Mouse (Mus musculus) intestine, embryonic 16.5 days (tissue): Measurements from ENCODE around the gene Lhx2. TPM values are rescaled to one million over a fixed set of nuclear protein-coding genes. Genes with fewer than 3 reads are reported as not detected.

Experiments
- ATAC-seq: fragments of 200-750 bp; cut with Nextera tagmentation; 2 replicates; pipeline ENCODE4 v1.8.0; 2017; ENCODE audit warnings: moderate TSS enrichment, moderate library complexity
- H3K27ac ChIP-seq: fragments of 300-500 bp; sonication (generic); 2 replicates; pipeline ENCODE4 v1.5.1; 2014; ENCODE audit warnings: mild to moderate bottlenecking, low read length
- H3K27me3 ChIP-seq: fragments of 300-500 bp; sonication (generic); replicated peaks from 2 replicates; pipeline ENCODE4 v1.6.1; 2014; ENCODE audit warnings: low read length, control low read depth, mixed read lengths; ENCODE audit not compliant: control insufficient read depth, insufficient read depth
- H3K36me3 ChIP-seq: fragments of 300-500 bp; sonication (generic); 2 replicates; pipeline ENCODE4 v1.6.1; 2014; ENCODE audit warnings: low read length, control low read depth; ENCODE audit not compliant: control insufficient read depth, insufficient read depth
- H3K4me1 ChIP-seq: fragments of 300-500 bp; sonication (generic); 2 replicates; pipeline ENCODE4 v1.6.1; 2014; ENCODE audit warnings: low read length, control low read depth, mixed read lengths; ENCODE audit not compliant: control insufficient read depth, insufficient read depth
- H3K4me2 ChIP-seq: fragments of 300-500 bp; sonication (generic); 2 replicates; pipeline ENCODE4 v1.6.1; 2014; ENCODE audit warnings: low read depth, low read length, control low read depth
- H3K4me3 ChIP-seq: fragments of 300-500 bp; sonication (generic); 2 replicates; pipeline ENCODE4 v1.5.1; 2014; ENCODE audit warnings: mild to moderate bottlenecking, low read length
- H3K9ac ChIP-seq: fragments of 300-500 bp; sonication (generic); 2 replicates; pipeline ENCODE4 v1.6.1; 2014; ENCODE audit warnings: low read depth, low read length
- H3K9me3 ChIP-seq: fragments of 300-500 bp; sonication (generic); 2 replicates; pipeline ENCODE4 v1.6.1; 2016; ENCODE audit warnings: low read length, control low read depth; ENCODE audit not compliant: control insufficient read depth
- WGBS: fragments of 180-500 bp; shearing (Covaris S2); extraction: QIAGEN DNeasy Blood & Tissue Kit; methylation state at CpG from one replicate; pipeline ENCODE4 v1.1.7; 2014; 5-methylcytosine and 5-hydroxymethylcytosine counted together
- polyA plus RNA-seq: library from polyadenylated mRNA; unstranded; fragments of >200 nt; fragmentation: Nextera tagmentation; extraction: Ambion mirVana; gene quantifications from 2 replicates; pipeline ENCODE4 v1.2.1, GENCODE M21; 2015

Gene Lhx2
- polyA plus RNA-seq, 1 experiment from 2014 or later: 0.05 TPM

DNA sequence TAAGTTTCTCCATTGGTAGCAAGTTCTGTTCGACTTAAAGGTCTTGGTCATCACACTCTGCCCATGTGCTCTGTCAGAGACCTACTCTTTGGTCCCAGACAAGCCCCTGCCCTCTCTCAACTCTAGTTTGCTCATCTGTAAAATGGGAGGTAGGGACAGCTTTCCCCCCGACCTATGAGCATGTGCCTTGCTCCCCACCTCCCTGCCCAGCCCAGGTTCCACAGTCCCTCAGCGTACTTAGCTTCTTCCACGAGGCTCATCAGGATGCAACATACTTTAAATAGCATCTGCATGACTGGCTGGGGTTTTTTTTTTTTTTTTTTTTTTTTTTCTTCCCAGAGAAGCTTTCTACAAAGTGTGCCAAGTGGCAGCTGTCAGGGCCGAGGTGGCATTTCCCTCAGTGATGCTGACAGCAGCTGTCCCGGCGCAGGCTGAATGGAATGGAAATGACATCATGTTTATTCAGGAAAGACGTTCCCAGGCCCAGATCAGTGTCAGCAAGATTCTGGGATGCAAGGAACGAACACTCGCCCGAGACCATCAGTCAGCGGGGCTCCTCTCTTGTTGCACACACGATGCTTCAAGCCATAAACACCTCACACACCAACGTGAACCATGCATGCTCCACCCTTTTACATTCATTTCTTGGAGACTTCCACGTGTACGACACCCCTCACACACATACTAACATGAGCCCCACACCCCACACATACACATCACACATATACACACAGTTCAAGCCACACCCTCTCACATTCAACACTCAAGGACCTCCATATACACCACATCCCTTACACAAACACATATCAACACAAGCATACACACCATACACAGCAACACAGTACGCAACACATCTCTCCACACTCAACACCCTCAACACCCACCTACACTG lies 56.1 kb downstream of the Lhx2 start:
- Histone ChIP-seq H3K4me1 (no peaks in the 10 kb centered on the region), H3K27me3 (no peaks in the 10 kb centered on the region), H3K4me3 (no peak overlapping the region), H3K9me3 (no peaks in the 10 kb centered on the region), H3K36me3 (no peaks in the 10 kb centered on the region), H3K27ac (no peak overlapping the region), H3K4me2 (no peak overlapping the region), H3K9ac (no peak overlapping the region)
- no peak for ATAC-seq
- 54% methylated on average over 17 of the region's 17 CpGs for WGBS

DNA sequence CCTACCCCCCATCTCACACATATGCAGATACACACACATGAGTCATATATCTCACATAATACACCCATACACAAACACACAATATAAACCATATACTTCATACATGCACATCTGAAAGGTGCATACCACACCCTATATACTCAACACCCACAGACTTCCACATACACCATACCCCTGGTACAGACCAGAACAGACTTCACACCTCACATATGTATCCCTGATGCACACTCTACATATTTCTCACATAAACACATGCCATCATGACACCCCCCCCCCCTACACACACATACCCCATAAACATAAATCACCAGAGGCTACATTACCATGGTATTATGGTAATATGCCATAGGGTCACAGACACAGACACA lies 56.8 kb downstream of the Lhx2 start:
- Histone ChIP-seq H3K4me3 (no peak overlapping the region), H3K9ac (no peak overlapping the region), H3K9me3 (no peaks in the 10 kb centered on the region), H3K4me2 (no peak overlapping the region), H3K36me3 (no peaks in the 10 kb centered on the region), H3K27ac (no peak overlapping the region), H3K4me1 (no peaks in the 10 kb centered on the region), H3K27me3 (no peaks in the 10 kb centered on the region)
- no peak for ATAC-seq

DNA sequence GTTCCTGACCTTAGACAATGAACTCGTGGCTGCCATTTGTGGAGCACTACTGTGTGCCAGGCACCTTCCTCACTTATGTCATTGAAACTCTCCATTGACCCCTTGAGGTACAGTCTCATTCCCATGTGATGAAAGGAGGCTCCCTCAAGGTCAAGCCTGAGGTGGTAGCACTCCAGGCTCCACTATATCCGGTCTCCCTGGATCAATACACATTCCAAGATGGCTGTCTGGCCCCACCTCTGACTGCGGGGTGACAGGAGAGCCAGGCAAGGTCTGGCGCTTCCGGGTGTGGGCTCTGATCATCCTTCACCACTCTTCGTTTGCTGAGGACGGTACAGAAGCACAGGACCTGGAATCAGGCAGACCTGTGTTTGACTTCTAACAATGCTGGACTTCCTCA lies 58.2 kb downstream of the Lhx2 start:
- Histone ChIP-seq H3K27ac (no peak overlapping the region), H3K4me1 (no peaks in the 10 kb centered on the region), H3K9me3 (no peaks in the 10 kb centered on the region), H3K9ac (no peak overlapping the region), H3K27me3 (no peaks in the 10 kb centered on the region), H3K4me2 (no peak overlapping the region), H3K4me3 (no peak overlapping the region), H3K36me3 (no peaks in the 10 kb centered on the region)
- no peak for ATAC-seq
- 53% methylated on average over 7 of the region's 7 CpGs for WGBS

DNA sequence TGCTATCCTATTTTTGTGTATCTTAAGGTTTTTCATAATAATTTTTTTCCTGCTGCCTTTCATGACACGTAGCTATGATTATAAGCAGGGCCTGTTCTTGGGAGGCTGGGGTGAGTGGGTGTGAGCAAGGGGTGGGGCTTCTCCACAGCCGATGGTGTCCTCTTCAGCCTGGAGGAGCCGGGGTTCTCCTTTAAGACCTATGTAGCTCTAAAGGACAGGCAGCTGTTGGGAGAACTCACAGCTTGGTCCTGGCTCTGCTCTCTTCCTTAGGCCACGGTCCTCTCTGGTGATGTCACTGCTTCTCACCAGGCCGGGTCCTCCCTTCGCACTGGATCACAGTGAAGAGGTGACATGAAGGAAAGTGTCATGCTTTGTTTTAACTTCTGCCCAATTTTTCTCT lies 58.8 kb downstream of the Lhx2 start:
- H3K27ac ChIP-seq: no peak overlapping the region
- no peak overlapping the region for H3K9ac ChIP-seq
- WGBS: 48% methylated on average over 6 of the region's 6 CpGs
- no peaks in the 10 kb centered on the region for H3K4me1 ChIP-seq
- ATAC-seq: no peak
- H3K4me2 ChIP-seq: no peak overlapping the region
- H3K4me3 ChIP-seq: no peak overlapping the region
- no peaks in the 10 kb centered on the region for H3K9me3 ChIP-seq
- H3K27me3 ChIP-seq: no peaks in the 10 kb centered on the region
- no peaks in the 10 kb centered on the region for H3K36me3 ChIP-seq

DNA sequence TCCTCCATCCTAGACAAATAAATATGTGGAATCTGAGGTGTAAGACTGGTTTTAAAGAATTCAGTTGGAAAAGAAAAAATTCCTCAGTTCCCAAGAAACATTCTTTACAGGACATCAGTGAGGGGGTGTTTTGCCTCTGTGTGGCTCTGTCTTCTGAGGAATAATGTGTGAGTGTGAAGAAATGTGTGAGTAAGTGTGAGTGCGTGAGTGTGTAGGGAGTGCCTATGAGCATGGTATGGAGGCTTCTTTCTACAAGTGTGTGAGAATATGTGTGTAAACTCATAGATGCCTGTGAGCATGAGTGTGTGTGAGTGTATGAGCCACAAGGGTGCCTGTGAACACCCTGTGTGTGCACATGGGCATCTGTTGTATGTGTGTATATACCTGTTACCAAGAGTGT lies 63.5 kb downstream of the Lhx2 start:
- no peaks in the 10 kb centered on the region for H3K36me3 ChIP-seq
- H3K9ac ChIP-seq: no peak overlapping the region
- ATAC-seq: no peak
- no peaks in the 10 kb centered on the region for H3K9me3 ChIP-seq
- H3K4me3 ChIP-seq: no peak overlapping the region
- no peaks in the 10 kb centered on the region for H3K27me3 ChIP-seq
- WGBS: 87% methylated on average over 1 of the region's 1 CpGs
- no peak overlapping the region for H3K27ac ChIP-seq
- no peak overlapping the region for H3K4me2 ChIP-seq
- no peaks in the 10 kb centered on the region for H3K4me1 ChIP-seq

DNA sequence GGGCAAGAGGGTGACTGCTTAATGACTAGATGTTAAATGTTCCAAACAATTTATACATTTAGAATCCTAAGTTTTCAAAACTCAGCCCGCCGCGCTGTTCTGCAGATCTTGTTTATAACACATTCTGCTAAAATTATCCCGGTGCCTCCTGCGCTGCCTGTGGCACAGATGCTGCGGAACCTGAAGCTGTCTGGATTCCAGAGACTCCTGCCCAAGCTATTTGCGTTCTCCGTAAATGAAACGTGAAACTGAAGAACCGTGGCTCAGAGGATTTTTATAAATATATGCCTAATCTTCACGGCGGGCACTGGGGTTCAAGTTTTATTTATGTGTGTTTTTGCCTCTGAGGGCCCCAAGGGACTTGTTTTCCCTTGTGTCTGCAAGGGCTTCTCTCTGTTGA lies 64.2 kb downstream of the Lhx2 start:
- no peak overlapping the region for H3K4me2 ChIP-seq
- no peak overlapping the region for H3K4me3 ChIP-seq
- H3K9ac ChIP-seq: no peak overlapping the region
- H3K27me3 ChIP-seq: no peaks in the 10 kb centered on the region
- no peaks in the 10 kb centered on the region for H3K4me1 ChIP-seq
- H3K9me3 ChIP-seq: no peaks in the 10 kb centered on the region
- H3K36me3 ChIP-seq: no peaks in the 10 kb centered on the region
- WGBS: 40% methylated on average over 12 of the region's 12 CpGs
- no peak for ATAC-seq
- no peak overlapping the region for H3K27ac ChIP-seq

DNA sequence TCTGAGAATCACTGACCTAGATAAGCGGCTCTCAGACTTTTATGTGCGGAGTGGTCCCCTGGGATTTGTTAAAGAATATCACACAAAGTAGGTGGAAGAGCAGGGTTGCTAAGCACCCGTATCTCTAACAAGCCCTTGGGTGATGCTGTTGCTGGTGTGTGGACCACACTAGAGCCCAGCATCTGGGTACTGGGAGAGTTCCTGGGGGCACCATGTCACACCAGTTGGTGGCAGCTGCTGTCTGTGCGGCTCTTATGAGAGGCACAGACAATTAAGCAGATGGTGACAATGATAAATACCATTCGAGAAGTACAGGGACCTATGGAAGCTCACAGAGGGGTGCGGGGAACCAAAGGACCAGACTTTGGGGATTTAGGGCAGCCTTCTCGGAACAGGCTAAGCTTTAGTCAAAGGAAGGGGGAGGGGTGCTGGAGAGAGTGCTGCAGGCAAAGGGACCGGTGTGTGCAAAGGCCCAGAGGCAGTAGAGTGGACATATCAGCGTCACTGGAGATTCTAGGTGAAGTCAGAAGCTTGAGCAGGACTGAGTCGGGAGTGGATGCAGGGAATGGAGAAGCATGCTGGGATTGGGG lies 65.0 kb downstream of the Lhx2 start:
- Histone ChIP-seq H3K36me3 (no peaks in the 10 kb centered on the region), H3K4me1 (no peaks in the 10 kb centered on the region), H3K9ac (no peak overlapping the region), H3K4me3 (no peak overlapping the region), H3K4me2 (no peak overlapping the region), H3K27ac (no peak overlapping the region), H3K27me3 (no peaks in the 10 kb centered on the region), H3K9me3 (no peaks in the 10 kb centered on the region)
- no peak for ATAC-seq
- WGBS: 76% methylated on average over 10 of the region's 10 CpGs

DNA sequence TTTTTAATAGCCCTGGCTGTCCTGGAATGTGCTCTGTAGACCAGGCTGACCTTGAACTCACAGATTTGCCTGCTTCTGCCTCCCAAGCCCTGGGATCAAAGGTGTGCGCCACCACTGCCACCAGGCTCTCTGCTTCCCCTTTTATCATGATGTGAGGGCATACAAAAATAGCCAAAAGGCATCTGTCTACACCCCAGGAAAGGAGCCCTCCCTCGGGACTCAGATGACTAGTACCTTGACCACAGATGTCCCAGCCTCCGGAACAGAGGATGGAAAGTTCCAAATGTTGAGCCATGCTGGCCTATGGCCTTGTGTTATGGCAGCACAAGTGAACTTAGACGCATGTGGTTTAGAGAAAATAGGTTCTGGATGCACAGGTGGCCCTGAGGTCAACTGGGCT lies 66.3 kb downstream of the Lhx2 start:
- Histone ChIP-seq H3K36me3 (no peaks in the 10 kb centered on the region), H3K27ac (no peak overlapping the region), H3K27me3 (no peaks in the 10 kb centered on the region), H3K9me3 (no peaks in the 10 kb centered on the region), H3K4me1 (no peaks in the 10 kb centered on the region), H3K4me2 (no peak overlapping the region), H3K4me3 (no peak overlapping the region), H3K9ac (no peak overlapping the region)
- 85% methylated on average over 4 of the region's 4 CpGs for WGBS
- ATAC-seq: no peak

DNA sequence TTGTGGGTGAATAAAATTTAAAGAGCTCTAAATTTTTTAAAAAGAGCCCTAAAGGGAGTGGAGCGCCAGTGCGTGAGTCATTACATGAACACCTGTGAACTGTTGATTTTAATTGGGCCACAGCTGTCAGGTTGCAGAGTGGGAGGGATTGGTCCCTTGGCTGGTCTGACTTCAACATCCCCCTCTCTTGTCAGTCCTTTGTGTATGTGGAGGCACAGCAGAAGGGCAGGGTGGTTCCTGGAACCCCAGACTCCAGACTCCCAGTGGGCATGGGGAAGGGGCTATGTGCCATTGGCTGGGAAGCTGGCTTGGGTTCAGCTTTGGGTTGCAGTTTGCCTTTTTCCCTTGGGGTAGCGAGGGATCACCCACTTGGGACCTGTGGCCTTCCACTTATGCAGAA lies 70.2 kb downstream of the Lhx2 start:
- no peaks in the 10 kb centered on the region for H3K27me3 ChIP-seq
- no peak for ATAC-seq
- no peaks in the 10 kb centered on the region for H3K4me1 ChIP-seq
- H3K27ac ChIP-seq: no peak overlapping the region
- no peaks in the 10 kb centered on the region for H3K9me3 ChIP-seq
- H3K36me3 ChIP-seq: no peaks in the 10 kb centered on the region
- H3K9ac ChIP-seq: no peak overlapping the region
- H3K4me3 ChIP-seq: no peak overlapping the region
- 81% methylated on average over 3 of the region's 3 CpGs for WGBS
- H3K4me2 ChIP-seq: no peak overlapping the region
